Mouse (Mus musculus) limb, embryonic 11.5 days (tissue): ENCODE data around the gene Dnajc5. TPM values are rescaled to one million over a fixed set of nuclear protein-coding genes. Genes with fewer than 3 reads are reported as not detected.

Experiments
- ATAC-seq: fragments of 200-750 bp; cut with Nextera tagmentation; 2 replicates; pipeline ENCODE4 v1.8.0; 2017; ENCODE audit warnings: low read depth; ENCODE audit not compliant: insufficient number of reproducible peaks, low FRiP score, low TSS enrichment
- DNase-seq: peaks from one replicate; pipeline ENCODE4 v3.0.0-alpha.2; 2015; ENCODE audit warnings: low spot score
- H3K27ac ChIP-seq: fragments of 300-500 bp; sonication (generic); replicated peaks from 2 replicates; pipeline ENCODE4 v1.5.1; 2014; ENCODE audit warnings: low read depth, mild to moderate bottlenecking, low read length
- H3K27me3 ChIP-seq: fragments of 300-500 bp; sonication (generic); 2 replicates; pipeline ENCODE4 v1.6.1; 2014; ENCODE audit warnings: mild to moderate bottlenecking, low read length, mixed read lengths; ENCODE audit not compliant: control insufficient read depth, insufficient read depth
- H3K36me3 ChIP-seq: fragments of 300-500 bp; sonication (generic); 2 replicates; pipeline ENCODE4 v1.6.1; 2014; ENCODE audit warnings: mild to moderate bottlenecking, low read length, moderate library complexity, mixed read lengths; ENCODE audit not compliant: control insufficient read depth, insufficient read depth
- H3K4me1 ChIP-seq: fragments of 300-500 bp; sonication (generic); 2 replicates; pipeline ENCODE4 v1.6.1; 2014; ENCODE audit warnings: low read length, mixed read lengths; ENCODE audit not compliant: control insufficient read depth, insufficient read depth
- H3K4me2 ChIP-seq: fragments of 300-500 bp; sonication (generic); 2 replicates; pipeline ENCODE4 v1.6.1; 2014; ENCODE audit warnings: low read depth, mild to moderate bottlenecking, moderate library complexity; ENCODE audit not compliant: severe bottlenecking
- H3K4me3 ChIP-seq: fragments of 300-500 bp; sonication (generic); 2 replicates; pipeline ENCODE4 v1.5.1; 2014; ENCODE audit warnings: low read depth, low read length
- H3K9ac ChIP-seq: fragments of 300-500 bp; sonication (generic); 2 replicates; pipeline ENCODE4 v1.6.1; 2014; ENCODE audit warnings: mild to moderate bottlenecking, low read length
- H3K9me3 ChIP-seq: fragments of 300-500 bp; sonication (generic); 2 replicates; pipeline ENCODE4 v1.6.1; 2016; ENCODE audit warnings: low read length; ENCODE audit not compliant: control insufficient read depth
- WGBS: fragments of 180-500 bp; shearing (Covaris S2); extraction: QIAGEN DNeasy Blood & Tissue Kit; methylation state at CpG from one replicate; pipeline ENCODE4 v1.1.7; 2014; 5-methylcytosine and 5-hydroxymethylcytosine counted together
- polyA plus RNA-seq: library from polyadenylated mRNA; unstranded; fragments of >200 nt; fragmentation: Nextera tagmentation; extraction: Ambion mirVana; gene quantifications from 2 replicates; pipeline ENCODE4 v1.2.1, GENCODE M21; 2014

The Dnajc5 gene
- polyA plus RNA-seq, 1 experiment from 2014 or later, result 75.3 TPM

DNA sequence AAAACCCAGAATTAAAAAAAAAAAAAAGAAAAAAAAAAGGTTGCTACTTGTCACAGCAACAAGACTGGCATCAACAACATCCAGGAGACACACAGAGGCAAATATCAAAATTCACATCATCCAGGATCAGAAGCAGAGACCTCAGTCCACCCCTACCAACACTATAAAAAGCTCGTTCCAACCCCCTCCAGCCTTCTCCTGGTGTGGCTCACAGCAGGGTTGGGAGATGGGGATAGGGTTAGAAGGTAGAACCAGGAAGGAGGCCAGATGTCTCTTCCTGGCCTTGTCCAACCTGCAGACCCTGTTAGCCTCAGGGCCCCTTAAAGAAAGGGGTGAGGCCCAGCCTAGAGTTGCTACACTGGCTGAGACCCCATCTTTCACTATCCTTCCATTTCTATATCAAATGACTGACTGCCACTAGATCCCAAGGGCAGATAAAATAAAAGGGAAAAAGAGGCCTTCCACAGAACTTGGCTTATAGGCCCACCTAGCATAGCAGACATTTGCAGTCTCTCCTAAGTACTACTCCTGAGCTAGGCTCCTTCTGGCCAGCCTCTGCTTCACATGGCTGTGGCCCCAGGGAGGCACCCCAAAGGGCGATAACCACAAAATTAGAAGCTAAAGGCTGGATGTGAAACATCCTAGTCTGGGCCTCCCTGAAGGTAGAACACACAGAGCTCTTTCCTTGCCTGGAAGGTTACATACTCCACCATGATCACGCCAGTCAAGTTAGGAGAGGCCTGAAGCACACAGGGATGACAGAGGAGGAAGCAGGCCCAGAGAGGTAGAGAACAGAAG lies 63.4 kb downstream of the Dnajc5 start:
- peak; percentile 18 for DNase-seq

DNA sequence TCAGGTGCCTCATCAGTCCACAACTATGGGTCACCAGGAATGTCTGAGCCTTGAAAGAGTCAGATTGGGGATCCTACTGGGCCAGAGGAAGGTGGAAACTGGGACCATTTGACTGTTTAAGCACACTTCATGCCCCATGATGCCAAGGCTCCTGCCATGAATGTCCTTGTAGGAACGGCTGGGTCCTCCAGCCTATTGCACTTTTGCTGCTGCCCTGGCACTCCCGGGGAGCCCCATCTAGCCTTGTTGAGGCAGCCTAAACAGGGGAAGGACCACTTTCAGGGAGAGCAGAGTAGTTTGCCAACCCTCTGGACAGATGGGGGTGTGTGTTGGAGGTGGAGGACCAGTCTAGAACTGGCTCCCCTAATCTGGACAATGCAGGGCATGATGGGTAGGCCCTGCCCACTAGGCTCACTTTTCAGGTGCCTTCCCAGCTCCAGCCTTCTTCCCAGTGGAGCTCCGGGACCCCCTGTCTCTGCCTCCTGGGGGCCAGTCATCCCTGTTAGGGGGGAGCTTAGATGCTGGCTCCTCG lies 64.2 kb downstream of the Dnajc5 start, which contains the start of gene Uckl1:
Gene Uckl1, minus strand, starts transcription at position 482 of the 532 bp plus-strand sequence.
- no peaks in the 10 kb centered on the region for H3K27me3 ChIP-seq
- H3K36me3 ChIP-seq, result peaks cover 32% of the 10 kb centered on the region
- DNase-seq, result no peak
- no peak within 1 kb of the TSS for H3K4me2 ChIP-seq
- no peak within 1 kb of the TSS for H3K4me3 ChIP-seq
- no peak within 1 kb of the TSS for H3K27ac ChIP-seq
- H3K9me3 ChIP-seq, result no peaks in the 10 kb centered on the region
- peaks cover 3% of the 10 kb centered on the region; the same call in 1 of the 2 replicates for H3K4me1 ChIP-seq
- 85% methylated on average over 4 of the region's 4 CpGs for WGBS
- H3K9ac ChIP-seq, result no peak within 1 kb of the TSS
- ATAC-seq, result no peak

More for the DNA sequence above, 63.4 kb downstream of the Dnajc5 start:
- H3K27ac ChIP-seq, result no peak overlapping the region
- H3K9ac ChIP-seq, result no peak overlapping the region
- ATAC-seq, result no peak
- H3K27me3 ChIP-seq, result no peaks in the 10 kb centered on the region
- H3K4me1 ChIP-seq, result peaks cover 3% of the 10 kb centered on the region; the same call in 1 of the 2 replicates
- H3K4me3 ChIP-seq, result no peak overlapping the region
- peaks cover 25% of the 10 kb centered on the region for H3K36me3 ChIP-seq
- no peak overlapping the region for H3K4me2 ChIP-seq
- 90% methylated on average over 3 of the region's 3 CpGs for WGBS
- no peaks in the 10 kb centered on the region for H3K9me3 ChIP-seq

DNA sequence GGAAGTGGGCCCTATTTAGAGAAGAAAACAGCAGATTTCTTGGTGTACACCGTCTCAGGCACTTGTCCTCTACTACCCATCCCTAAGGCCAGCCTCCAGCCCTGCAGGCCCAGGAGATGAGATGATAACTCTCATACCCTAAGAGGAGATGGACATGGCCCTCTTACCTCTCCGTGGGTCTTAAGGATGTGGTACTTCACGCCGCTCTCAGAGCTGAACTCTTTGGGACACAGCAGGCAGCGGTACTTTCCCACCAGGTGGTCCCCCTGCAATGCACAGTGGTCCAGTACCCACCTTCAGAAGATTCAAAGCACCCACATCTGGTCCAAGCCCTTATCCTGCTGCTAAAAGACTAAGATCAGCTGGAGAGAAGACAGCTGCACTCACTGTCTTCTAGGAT lies 65.2 kb downstream of the Dnajc5 start:
- Histone ChIP-seq H3K27ac (no peak overlapping the region), H3K9ac (no peak overlapping the region), H3K36me3 (peaks cover 33% of the 10 kb centered on the region), H3K4me2 (no peak overlapping the region), H3K9me3 (no peaks in the 10 kb centered on the region), H3K4me1 (peaks cover 3% of the 10 kb centered on the region; the same call in 1 of the 2 replicates), H3K27me3 (no peaks in the 10 kb centered on the region), H3K4me3 (no peak overlapping the region)
- no peak for DNase-seq
- ATAC-seq, result no peak
- WGBS, result 91% methylated on average over 5 of the region's 5 CpGs

DNA sequence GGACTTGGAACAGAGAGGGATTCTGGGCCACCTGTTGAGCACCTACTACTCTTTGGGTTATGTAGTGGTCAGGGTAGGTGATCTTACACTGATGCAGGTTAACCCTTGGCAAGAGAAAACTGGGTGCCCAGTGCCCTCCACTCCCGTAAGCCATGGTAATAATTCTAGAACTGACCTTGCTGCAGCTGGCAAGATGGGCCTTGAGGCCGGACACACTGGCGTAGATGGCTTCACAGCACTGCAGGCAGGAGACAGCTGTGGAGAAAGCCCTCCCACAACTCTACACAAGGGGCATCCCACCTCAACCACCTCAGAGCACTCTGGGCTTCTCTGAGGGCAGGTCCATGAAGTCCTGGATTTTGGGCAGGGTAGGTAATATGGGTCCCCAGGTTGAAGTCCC lies 65.8 kb downstream of the Dnajc5 start:
- 95% methylated on average over 3 of the region's 3 CpGs for WGBS
- Histone ChIP-seq H3K4me1 (no peaks in the 10 kb centered on the region), H3K27me3 (no peaks in the 10 kb centered on the region), H3K9me3 (no peaks in the 10 kb centered on the region), H3K36me3 (peaks cover 33% of the 10 kb centered on the region), H3K9ac (no peak overlapping the region), H3K4me2 (no peak overlapping the region), H3K27ac (no peak overlapping the region), H3K4me3 (no peak overlapping the region)
- ATAC-seq (no peak), DNase-seq (no peak)

DNA sequence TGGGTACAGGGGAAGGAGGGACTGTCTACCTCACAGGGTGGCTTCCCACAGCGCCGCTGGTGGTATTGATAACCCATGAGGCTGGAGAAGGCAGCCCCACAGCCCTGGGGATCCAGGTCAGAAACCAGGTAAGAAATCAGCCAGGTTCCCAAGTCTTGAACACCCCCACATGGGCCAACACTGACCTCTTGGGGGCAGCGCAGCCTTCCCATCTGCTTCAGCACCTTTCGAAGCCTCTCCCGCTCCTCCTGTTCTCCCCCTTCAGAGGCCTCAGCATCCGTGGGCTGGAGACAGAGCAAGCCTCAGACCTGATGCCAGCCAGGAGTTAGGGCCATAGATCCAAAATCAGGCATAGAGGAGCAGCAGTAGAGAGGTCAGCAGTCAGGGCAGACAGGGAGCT lies 67.5 kb downstream of the Dnajc5 start:
- Histone ChIP-seq H3K36me3 (peaks cover 33% of the 10 kb centered on the region), H3K4me2 (no peak overlapping the region), H3K9ac (no peak overlapping the region), H3K27ac (no peak overlapping the region), H3K27me3 (no peaks in the 10 kb centered on the region), H3K4me1 (peaks cover 5% of the 10 kb centered on the region), H3K4me3 (no peak overlapping the region), H3K9me3 (no peaks in the 10 kb centered on the region)
- ATAC-seq, result no peak
- DNase-seq, result no peak
- WGBS, result 76% methylated on average over 6 of the region's 6 CpGs

DNA sequence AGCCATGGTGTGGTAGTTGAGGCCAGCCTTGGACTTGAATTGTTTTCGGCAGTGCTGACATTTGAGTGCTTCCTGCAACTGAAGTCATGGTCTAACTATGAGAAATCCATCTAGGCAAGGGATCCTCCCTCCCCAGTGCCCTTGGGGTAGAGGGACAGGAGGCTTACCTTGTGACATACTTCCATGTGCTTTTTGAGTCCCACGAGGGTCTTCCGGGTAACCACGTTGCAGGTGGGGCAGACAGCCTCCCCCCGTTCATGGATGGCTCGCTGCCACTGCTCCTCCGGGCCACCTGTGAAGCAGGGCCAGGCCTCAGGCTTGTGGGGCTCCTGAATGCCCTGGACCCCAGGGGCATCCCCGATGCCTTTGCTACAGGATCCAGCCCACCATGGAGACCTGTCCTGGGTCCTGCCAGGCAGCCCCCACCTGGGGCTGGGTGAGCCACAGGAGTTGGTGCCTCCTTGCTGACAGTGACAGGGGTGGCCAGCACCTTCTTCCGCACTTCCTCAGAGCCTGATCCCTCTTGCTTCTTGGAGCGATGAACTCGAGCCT lies 68.0 kb downstream of the Dnajc5 start:
- H3K27me3 ChIP-seq, result no peaks in the 10 kb centered on the region
- H3K4me2 ChIP-seq, result no peak overlapping the region
- H3K9ac ChIP-seq, result no peak overlapping the region
- H3K9me3 ChIP-seq, result no peaks in the 10 kb centered on the region
- H3K36me3 ChIP-seq, result peaks cover 33% of the 10 kb centered on the region
- peaks cover 5% of the 10 kb centered on the region for H3K4me1 ChIP-seq
- WGBS, result 88% methylated on average over 11 of the region's 11 CpGs
- no peak for DNase-seq
- no peak overlapping the region for H3K4me3 ChIP-seq
- no peak for ATAC-seq
- no peak overlapping the region for H3K27ac ChIP-seq

DNA sequence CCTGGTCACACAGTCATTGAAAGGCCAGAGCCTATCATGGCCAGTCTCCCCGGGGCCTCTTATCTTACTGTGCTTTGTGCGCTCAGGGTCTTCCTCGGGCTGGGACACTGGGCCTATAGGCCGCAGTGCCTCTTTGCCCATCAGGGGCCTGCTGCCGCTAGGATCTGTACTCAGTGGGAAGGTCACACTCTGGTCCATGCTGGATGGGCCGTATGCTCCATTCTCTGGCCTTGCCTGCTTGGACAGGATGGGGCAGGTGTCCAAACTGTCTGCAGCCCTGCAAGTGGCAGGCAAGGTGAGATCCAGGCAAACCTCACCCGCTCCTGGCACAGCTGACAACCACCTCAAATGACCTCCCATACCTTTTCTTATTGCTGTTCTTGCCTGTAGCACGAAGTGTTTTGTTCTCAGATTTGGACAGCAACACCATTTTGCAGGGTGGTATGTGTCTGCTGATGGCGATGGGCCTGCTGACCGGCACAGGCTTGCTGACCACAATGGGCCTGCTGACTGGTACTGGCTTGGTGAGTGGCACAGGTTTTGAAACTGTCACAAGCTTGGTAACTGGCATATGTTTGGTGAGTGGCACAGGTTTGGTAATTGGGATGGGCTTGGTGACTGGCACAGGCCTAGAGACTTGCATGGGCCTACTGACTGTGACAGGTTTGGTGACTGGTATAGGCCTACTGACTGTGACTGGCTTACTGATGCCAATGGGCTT lies 68.9 kb downstream of the Dnajc5 start:
- no peak overlapping the region for H3K4me2 ChIP-seq
- peaks cover 33% of the 10 kb centered on the region for H3K36me3 ChIP-seq
- 95% methylated on average over 10 of the region's 10 CpGs for WGBS
- no peak for ATAC-seq
- no peak overlapping the region for H3K4me3 ChIP-seq
- H3K9ac ChIP-seq, result no peak overlapping the region
- H3K27ac ChIP-seq, result no peak overlapping the region
- H3K4me1 ChIP-seq, result peaks cover 5% of the 10 kb centered on the region
- H3K9me3 ChIP-seq, result no peaks in the 10 kb centered on the region
- no peaks in the 10 kb centered on the region for H3K27me3 ChIP-seq
- DNase-seq, result no peak

DNA sequence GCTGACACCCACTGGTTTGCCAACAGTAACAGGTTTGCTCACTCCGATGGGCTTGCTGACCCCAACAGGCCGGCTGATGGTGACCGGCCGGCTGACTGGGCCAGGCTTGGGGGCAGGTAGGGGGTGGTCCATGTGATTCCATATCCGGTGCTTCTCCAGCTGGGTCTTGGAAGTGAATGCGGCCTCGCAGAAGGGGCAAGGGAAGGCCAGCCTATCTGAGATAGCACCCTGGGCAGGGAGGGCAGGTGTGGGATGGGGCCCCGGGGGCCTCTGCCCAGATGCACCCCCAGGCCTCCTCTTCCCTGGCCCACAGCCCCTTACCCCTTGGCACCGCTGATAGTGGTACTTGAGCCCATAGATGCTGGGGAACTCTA lies 69.4 kb downstream of the Dnajc5 start:
- Histone ChIP-seq H3K27me3 (no peaks in the 10 kb centered on the region), H3K27ac (no peak overlapping the region), H3K4me1 (peaks cover 5% of the 10 kb centered on the region), H3K4me3 (no peak overlapping the region), H3K4me2 (no peak overlapping the region), H3K36me3 (peaks cover 29% of the 10 kb centered on the region), H3K9me3 (no peaks in the 10 kb centered on the region), H3K9ac (no peak overlapping the region)
- 88% methylated on average over 9 of the region's 9 CpGs for WGBS
- no peak for DNase-seq
- no peak for ATAC-seq
